Mouse (Mus musculus): ENCODE measurements around the gene Vps50. TPM values are rescaled to one million over a fixed set of nuclear protein-coding genes. Genes with fewer than 3 reads are reported as not detected.
A peak's percentile ranks its signal among the peaks of the same experiment; 100 is the strongest.
"Not testable (repeated sequence)": the region's sequence is repeated elsewhere in the genome, so short reads cannot be mapped to it uniquely, and the experiment has no call there.

The Vps50 gene
- 7.3 and 8.6 TPM in 2 replicates for total RNA-seq (2015; ENCODE audit: low replicate concordance)
- total RNA-seq (2017; ENCODE audit: low replicate concordance), result 4.7 and 6.2 TPM in 2 replicates

DNA sequence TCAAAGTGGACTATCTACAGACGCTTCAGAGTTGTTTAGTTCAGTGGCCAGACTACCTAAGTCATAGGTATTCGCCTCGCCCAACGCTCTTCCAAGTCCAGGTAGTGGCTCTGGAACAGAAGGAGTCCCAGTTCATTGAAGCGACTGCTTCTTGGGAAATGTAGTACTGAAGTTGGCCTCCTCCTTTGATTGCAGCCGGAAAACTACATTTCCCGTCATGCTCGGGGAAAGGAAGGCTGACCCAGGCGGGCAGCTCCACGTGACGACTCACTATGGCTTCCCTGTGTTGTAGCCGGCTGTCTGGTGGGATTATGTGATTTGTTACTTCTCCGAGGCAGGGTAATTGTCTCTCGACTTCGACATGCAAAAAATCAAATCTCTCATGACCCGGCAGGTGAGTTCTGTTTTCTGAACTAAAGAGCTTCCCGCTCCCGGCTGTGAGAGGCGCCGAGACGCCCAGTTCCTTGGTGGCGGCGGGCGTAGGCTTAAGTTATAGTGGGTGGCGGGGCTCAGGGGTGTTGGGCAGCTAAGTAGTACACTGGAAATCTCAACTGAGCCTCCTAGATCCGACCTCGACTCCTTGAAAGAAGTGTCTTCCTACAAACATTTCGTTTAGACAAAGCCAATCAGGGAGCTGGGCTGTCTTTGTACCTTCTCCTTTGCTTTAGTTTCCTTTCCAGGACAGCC, at the start of gene Vps50, which contains the start of gene Hepacam2:
Gene Vps50 (plus strand): TSS at position 221 of the 687 bp plus-strand sequence.
Gene Hepacam2 (minus strand): TSS at position 137 of the 687 bp plus-strand sequence.
- ATAC-seq (replicated peaks; ENCODE audit: low FRiP score, poor library complexity, severe bottlenecking), result peak; percentile 99

DNA sequence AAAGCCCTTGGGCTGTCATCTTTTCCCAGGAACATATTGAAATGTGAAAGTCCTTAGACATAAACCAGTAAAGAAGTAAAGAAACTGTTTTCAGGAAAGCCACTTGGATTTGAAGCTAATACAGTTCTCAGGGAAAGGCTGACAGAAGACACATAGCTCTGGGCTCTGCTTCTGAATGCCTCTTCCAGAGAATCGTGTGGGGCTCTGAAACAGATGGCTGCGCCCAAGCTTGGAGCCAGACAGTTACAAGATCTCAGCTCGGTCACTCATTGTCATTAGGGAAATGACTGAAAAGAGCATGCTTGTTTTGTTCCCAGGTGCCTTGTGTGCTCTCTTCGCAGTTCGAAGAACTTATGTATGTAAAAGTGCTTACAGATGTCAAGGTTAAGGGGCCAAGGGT, 43.8 kb upstream of the Vps50 start:
- ATAC-seq (replicated peaks; ENCODE audit: low FRiP score, poor library complexity, severe bottlenecking), result no peak

DNA sequence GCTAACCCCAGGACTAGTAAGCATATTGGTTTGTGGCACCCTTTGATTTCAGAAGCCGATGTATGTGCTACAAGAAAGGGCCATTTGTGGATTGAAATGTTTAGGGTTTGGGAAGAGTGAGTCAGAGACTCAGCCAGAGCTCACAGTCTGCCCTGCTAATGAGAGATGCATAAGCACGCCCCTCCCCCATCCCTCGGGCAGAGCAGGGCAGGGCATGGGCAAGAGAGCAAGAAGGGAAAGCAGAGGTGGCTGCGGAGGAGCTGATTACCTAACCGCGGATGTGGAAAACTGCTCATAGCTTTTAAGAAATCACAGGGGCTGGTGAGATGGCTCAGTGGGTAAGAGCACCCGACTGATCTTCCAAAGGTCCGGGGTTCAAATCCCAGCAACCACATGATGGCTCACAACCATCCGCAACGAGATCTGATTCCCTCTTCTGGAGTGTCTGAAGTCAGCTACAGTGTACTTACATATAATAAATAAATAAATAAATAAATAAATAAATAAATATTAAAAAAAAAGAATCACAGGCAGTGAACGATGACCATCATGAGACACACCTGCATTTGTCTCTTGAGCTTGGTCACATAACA, 42.1 kb upstream of the Vps50 start:
- no peak for ATAC-seq (replicated peaks; ENCODE audit: low FRiP score, poor library complexity, severe bottlenecking)

DNA sequence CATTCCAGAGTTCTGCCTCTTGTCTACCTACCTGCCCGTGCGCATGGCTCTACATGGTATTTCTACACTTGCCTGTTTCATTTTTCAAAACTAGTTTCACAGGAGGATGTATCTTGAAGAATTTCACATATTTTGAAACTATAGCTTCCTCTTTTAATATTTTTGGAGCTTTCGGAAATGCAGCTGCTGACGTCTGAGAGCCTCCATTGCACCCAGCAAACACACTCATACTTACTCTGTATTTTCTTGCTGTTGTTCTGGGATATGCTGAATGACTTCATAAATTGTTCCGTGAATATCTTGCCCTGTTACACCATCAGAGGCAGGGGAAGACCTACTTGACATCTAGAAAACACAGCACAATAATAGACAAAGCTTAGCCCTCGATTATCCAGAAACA, 35.2 kb upstream of the Vps50 start:
- no peak for ATAC-seq (replicated peaks; ENCODE audit: low FRiP score, poor library complexity, severe bottlenecking)

DNA sequence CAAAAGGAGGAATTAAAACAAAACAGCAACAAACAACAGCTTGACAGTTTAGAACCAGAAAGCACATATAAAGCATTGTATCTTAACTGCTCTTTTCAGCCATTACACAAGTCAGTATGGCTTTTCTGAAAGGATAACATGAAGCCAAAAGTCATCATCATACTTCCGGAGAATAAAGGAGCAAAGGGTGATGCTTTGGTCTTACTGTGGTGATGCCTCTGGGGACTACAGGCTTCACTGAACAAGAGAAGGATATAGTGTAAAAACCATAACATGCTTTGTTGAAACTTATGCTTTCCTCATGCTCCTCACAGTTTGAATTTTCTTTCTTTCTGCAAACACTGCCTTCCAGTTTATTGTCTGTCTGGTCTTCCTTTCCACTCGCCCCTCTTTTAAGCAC, 34.6 kb upstream of the Vps50 start:
- no peak for ATAC-seq (replicated peaks; ENCODE audit: low FRiP score, poor library complexity, severe bottlenecking)

DNA sequence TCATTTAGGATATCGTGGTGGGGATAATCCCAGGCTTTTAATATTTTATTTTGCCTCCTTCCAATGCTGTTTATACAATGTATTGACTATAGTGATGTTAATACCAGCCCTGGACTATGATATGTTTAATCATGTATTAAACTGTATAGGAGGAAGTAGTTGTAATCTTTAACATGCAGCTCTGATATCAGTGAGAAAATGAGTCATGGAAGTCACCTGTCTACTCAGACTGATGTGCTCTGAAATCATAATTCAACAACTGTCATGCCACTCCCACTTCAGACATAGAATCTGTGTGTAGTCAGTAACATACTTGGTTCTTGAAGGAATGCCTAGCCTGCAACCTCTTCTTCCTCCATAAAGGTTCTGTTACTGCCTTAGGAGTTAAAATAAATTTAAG, 29.6 kb upstream of the Vps50 start:
- no peak for ATAC-seq (replicated peaks; ENCODE audit: low FRiP score, poor library complexity, severe bottlenecking)

DNA sequence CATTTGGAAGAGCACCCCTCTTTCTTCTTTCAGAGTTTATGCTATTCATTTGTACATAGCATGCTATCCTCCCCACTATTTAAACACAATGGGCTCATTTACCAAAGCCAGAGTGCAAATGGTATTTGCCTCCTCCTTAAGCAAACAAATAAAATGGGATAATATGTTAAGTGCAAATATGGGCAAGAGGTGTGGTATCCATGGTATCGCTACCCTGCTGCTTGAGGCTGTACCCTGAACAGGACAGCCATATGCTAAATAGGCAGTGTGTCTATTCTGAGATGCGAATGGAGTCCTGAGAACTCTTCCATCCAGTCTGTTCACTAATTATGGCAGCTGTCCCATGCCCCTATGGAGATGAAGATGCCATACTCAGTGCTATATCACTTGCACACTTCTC, 27.5 kb upstream of the Vps50 start:
- no peak for ATAC-seq (replicated peaks; ENCODE audit: low FRiP score, poor library complexity, severe bottlenecking)

DNA sequence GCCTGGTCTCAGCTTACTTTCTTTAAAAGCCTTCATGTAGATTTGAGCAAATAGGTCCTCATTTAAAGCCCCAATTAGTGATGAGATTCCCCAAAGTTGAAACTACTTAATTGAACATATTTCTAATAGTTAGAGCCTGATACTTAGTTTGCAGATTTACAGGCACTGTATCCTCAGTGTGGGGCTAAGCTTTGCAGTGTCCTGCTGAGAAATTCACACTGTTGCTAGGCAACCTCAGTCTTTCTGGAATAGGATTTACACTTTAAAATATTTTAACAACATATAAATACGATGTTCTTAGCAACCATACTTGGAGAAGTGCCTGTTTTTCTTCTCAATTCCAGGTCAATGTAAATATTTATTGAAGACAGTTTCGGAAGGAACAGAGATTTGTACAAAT, 21.9 kb upstream of the Vps50 start:
- ATAC-seq (replicated peaks; ENCODE audit: low FRiP score, poor library complexity, severe bottlenecking), result no peak

DNA sequence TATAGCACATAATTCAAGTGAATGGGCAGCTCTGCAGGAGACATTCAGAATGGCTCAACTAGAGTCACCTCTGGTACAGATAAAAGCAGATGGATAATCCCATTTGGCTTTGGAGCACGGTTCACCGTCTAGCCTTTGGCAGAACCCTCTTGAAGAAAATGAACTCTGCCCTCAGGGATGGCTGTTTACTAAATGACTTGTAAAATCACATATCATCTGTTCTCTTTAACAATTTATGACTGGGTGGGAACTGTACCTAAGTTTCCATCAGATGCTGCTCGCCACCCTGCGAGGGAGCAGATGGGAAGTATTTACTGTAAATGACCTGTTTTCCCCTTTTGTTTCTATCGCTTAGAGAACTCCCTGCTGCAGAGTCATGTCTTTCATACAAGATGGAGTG, 18.3 kb upstream of the Vps50 start:
- ATAC-seq (replicated peaks; ENCODE audit: low FRiP score, poor library complexity, severe bottlenecking), result no peak

DNA sequence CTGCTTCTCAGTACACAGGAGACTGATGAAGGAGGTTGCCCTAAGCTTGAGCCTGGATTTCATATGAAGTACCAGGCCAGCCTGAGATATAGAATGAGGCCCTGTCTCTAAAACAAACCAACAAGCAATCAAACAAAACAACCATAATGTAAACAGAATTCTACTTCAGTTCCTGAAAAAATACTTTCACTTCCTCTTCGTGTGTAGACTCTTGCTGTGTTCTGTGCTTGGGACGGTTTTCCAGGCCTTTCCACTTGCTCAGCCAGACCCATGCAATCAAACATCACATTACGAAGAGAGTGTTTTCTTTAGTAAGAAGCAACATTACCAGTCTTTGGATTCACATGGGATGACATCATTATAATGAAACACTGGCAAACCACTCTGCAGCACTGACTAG, 16.5 kb upstream of the Vps50 start:
- ATAC-seq (replicated peaks; ENCODE audit: low FRiP score, poor library complexity, severe bottlenecking), result no peak

DNA sequence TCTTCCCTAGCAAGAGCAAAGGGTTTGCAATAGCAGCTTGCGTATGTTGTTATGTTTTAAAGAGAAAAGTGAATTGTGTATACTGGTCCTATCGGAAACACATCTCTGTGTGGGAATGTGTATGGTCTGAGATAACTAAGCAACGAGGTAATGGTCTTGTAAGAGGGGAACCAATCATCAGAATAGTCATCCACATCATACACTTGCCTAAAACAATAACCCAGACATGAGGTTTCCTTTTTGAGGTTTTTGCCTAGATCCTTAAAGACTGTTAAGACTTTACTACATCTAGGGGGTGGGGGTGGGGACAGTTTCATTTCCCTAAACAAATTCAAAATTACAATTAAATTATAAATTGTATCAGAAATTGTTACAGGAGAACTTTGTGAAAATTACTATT, 13.0 kb upstream of the Vps50 start:
- no peak for ATAC-seq (replicated peaks; ENCODE audit: low FRiP score, poor library complexity, severe bottlenecking)

DNA sequence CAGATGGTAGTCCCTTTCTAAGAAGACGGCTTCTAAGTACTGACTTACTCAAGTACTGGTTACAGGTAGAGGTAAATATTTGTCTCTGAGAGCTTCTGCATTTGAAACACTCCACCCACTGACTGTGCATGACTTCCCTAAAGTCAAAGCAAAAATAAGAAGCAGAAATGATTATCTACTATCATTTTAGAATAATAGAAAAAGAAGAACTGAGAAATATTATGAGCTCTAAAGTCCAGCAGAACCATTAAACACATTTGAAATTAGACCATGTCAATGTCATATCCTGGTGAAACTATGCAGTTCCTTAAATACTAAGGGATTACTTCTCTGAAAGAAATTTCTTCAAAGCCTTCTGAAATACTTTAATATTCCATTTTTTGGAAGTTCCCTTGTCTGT, 10.8 kb upstream of the Vps50 start:
- no peak for ATAC-seq (replicated peaks; ENCODE audit: low FRiP score, poor library complexity, severe bottlenecking)

DNA sequence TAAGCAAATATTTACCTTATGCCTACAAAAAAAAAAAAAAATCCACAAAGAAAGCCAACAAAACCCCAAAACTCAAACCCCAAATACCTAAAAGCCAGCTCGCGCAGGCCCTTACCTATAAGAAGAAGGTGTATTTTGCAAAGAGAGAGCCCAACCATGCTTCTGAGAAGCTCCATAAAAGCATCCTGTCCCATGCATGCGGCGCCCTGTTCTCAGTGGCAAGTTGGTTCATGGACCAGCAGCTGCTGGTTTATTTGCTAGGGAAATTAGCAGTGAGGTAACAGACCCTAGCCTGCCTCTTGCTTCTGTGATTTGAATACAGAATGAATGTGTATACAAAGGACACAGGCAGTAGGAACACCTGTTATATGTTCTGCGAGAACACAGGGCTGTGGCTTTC, 3.9 kb upstream of the Vps50 start:
- ATAC-seq (replicated peaks; ENCODE audit: low FRiP score, poor library complexity, severe bottlenecking), result no peak

DNA sequence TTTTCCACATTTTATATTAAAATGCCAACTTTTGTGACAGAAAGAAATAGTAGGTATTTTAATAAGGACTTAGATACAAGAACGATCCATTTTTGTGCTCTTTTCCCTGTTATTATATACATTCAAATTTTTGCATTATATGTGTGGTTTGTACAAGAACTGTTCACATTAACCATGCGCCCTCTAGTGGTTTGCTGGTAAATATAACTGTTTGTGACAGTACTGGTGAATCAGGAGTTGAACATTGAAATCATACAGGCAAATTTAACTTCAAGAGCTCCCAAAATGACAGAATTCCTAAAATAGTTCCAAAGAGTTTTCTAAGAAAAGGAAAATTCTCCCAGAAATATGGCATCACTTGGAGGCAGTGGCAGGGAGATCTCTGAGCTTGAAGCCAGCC, 2.0 kb upstream of the Vps50 start:
- ATAC-seq (replicated peaks; ENCODE audit: low FRiP score, poor library complexity, severe bottlenecking), result no peak

DNA sequence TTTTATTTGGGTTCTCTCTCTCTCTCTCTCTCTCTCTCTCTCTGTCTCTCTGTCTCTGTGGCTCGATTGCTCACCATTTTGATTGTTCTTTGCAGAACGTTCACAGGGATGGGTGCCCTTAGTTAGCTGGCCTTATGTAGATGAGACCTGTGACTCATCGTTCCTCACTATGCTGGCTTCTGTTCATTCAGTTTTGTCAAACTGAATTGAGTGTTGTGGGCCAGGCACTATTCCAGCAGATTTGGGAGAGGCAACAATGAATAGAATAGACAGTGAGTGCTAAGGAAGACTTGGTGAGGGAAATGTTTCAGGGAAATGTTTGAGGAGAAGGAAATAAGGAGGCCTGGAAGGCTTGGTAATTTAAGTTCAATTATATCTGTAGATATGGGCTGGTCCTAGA, 2.1 kb downstream of the Vps50 start:
- no peak for ATAC-seq (replicated peaks; ENCODE audit: low FRiP score, poor library complexity, severe bottlenecking)

DNA sequence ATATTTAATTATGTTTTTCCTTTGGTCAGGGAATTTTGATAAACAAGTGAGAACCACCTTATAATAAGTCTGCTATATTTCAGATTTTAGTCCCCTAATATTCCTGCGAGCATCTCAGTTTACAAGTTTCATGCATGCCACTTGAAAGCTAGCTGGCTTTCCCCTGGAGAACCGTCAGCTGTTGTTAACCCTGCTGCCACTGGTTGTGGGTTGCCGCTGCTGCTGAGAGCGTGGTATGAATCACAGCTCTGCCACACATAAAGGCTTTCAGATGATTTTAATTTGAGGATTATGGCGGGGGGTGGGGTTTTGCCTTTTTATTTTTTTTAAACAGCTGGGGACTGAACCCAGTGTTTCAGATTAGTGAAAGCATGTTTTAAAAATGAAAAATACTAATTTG, 7.1 kb downstream of the Vps50 start:
- no peak for ATAC-seq (replicated peaks; ENCODE audit: low FRiP score, poor library complexity, severe bottlenecking)

DNA sequence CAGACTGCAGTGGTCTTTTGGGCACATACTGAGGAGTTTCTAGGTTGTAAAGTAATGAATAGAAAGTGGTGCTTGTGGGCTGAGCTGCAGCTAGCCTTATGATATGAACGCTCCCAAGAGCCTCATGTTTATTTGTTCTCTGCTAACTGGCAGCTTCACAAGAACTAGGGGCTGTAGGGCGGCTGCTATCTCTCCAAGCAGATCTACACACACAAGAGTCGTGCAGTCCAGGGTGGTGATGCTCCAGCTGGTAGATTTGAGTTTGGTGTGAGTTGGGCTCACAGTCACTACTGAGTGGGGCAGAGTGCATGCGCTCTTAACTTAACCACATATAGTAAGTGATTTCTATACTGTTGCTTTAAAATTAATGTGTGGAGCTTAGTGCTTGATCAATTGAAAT, 8.9 kb downstream of the Vps50 start:
- no peak for ATAC-seq (replicated peaks; ENCODE audit: low FRiP score, poor library complexity, severe bottlenecking)

DNA sequence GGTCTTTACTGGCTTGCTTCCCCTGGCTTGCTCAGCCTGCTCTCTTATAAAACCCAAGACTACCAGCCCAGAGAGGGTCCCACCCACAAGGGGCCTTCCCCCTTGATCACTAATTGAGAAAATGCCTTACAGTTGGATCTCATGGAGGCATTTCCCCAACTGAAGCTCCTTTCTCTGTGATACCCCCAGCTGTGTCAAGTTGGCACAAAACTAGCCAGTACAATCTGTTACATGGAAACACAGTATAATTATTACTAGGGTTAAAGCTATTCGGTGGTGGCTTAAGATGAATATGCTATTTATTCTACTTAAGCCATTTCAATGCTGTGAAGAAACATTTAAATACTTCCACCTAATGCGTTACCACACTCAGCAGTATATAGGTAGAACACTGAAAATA, 10.0 kb downstream of the Vps50 start:
- ATAC-seq (replicated peaks; ENCODE audit: low FRiP score, poor library complexity, severe bottlenecking), result not testable (repeated sequence)

DNA sequence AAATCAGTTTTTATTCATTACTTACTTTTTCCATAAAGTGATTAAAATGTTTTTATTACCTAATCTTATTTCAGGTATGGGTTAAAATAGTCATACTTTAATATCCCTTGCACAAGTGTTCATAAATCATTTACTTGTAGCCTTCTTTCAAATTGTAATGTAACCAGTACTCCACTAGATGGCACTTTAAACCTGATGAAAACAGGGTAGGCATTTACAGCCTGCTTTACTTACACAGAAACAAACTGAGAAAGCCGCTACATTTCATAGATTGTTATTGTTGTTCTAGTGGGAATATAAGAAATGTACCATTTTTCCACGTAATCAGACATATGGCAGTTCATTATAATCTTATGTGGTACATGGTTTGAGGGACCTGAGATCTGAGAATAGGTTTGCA, 11.6 kb downstream of the Vps50 start:
- no peak; the same call in 1 of the 2 replicates for ATAC-seq (replicated peaks; ENCODE audit: low FRiP score, poor library complexity, severe bottlenecking)

DNA sequence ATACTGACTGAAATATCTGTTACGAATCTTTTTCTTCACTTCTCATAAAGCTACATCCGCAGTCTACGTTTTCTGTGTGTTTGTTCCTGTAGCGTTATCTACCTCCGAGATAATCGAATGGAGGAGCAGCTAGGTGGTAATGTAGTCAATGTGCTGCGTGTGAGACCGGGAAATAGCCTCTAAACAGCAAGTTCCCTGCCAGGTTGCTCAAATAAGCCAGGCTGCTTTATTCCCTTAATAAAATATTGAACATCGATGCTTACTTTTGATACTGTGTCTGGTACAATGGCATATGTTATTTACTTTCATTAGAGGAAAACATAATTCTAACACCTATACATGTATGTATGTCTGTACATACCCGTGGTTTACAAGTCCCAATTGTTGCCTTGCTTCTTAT, 12.9 kb downstream of the Vps50 start:
- ATAC-seq (replicated peaks; ENCODE audit: low FRiP score, poor library complexity, severe bottlenecking), result no peak

DNA sequence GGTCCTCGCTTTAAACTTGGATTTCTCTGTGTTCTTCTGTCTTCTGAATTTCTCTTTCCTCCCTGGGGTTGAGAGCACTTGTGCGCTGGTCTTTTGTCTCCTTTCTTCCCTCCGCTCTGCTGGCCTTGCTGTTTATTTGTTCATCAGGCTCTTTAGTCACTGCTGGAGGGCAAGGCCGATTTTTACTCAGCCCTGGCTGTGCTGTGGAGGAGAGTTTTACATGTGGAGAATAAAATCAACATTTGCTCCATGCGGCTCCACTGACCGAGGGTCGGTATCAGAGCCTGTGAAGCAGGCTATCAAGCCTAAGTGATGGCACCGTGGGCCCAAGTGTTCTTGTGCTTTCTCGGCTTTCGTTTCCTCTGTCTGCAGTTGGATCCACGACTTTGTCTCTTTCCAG, 13.4 kb downstream of the Vps50 start:
- no peak for ATAC-seq (replicated peaks; ENCODE audit: low FRiP score, poor library complexity, severe bottlenecking)

DNA sequence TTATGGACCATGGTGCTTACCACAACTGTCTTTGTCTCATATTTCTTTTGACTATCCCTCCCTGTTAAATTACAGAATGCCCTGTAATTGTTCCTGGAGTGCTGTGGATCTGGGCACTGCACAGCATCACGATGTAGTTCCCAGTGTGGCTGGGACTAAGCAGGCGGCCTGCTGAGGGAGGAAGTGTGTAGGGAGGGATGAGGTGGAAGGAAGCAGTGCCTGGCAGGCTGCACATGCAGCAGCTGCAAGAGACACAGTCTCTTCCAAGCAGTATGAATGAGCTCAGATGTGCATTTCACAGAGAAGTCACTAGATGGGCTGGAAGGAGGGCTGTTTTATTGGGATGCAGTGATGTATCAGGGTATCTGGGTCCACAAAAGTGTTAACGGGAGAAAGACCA, 14.4 kb downstream of the Vps50 start:
- ATAC-seq (replicated peaks; ENCODE audit: low FRiP score, poor library complexity, severe bottlenecking), result no peak
